Mouse (Mus musculus) kidney, adult 2 months (tissue): ENCODE results near the gene Slc47a1. TPM values are rescaled to one million over a fixed set of nuclear protein-coding genes. Genes with fewer than 3 reads are reported as not detected.
"Not testable (repeated sequence)": the region's sequence is repeated elsewhere in the genome, so short reads cannot be mapped to it uniquely, and the experiment has no call there.

Source experiments
- DNase-seq: peaks from one replicate; pipeline ENCODE4 v3.0.0; 2021
- H3K27ac ChIP-seq: fragments of 200-500 bp; 2 replicates; pipeline ENCODE4 v1.5.1; 2012; ENCODE audit warnings: low read depth, low read length, control low read depth, inconsistent platforms; ENCODE audit not compliant: insufficient read depth
- H3K27me3 ChIP-seq: fragments of 200-500 bp; replicated peaks from 2 replicates; pipeline ENCODE4 v1.6.1; 2012; ENCODE audit warnings: mild to moderate bottlenecking, moderate library complexity, low read length, inconsistent platforms; ENCODE audit not compliant: control insufficient read depth, insufficient read depth
- H3K36me3 ChIP-seq: fragments of 200-500 bp; 2 replicates; pipeline ENCODE4 v1.6.1; 2012; ENCODE audit warnings: mild to moderate bottlenecking, moderate library complexity, low read length, inconsistent platforms; ENCODE audit not compliant: control insufficient read depth, insufficient read depth
- H3K4me1 ChIP-seq: fragments of 200-500 bp; 2 replicates; pipeline ENCODE4 v1.6.1; 2011; ENCODE audit warnings: low read length; ENCODE audit not compliant: control insufficient read depth, insufficient read depth
- H3K4me3 ChIP-seq: fragments of 200-500 bp; 2 replicates; pipeline ENCODE4 v1.5.1; 2011; ENCODE audit warnings: mild to moderate bottlenecking, low read depth, low read length, control low read depth; ENCODE audit not compliant: insufficient read depth
- CTCF ChIP-seq: fragments of 200-500 bp; conservative IDR thresholded peaks from 2 replicates; pipeline ENCODE4 v1.5.1; 2011; ENCODE audit warnings: low read depth, mild to moderate bottlenecking, control low read depth, low read length, moderate library complexity, mixed read lengths; ENCODE audit not compliant: insufficient read depth, insufficient read length
- POLR2A ChIP-seq: fragments of 200-500 bp; IDR thresholded peaks from one replicate; pipeline ENCODE4 v1.6.1; 2011; ENCODE audit warnings: low read depth, low read length, control low read depth
- WGBS: fragments of 180-500 bp; shearing (Covaris S2); methylation state at CpG from one replicate; pipeline ENCODE4 v1.1.7; 2018; 5-methylcytosine and 5-hydroxymethylcytosine counted together
- polyA plus RNA-seq: library from polyadenylated mRNA; depleted of rRNA; stranded (reverse); fragments of >200 nt; gene quantifications from 2 replicates; pipeline ENCODE4 v1.2.3, GENCODE M21; 2012

Gene Slc47a1
- polyA plus RNA-seq, 1 experiment, result 395 TPM

DNA sequence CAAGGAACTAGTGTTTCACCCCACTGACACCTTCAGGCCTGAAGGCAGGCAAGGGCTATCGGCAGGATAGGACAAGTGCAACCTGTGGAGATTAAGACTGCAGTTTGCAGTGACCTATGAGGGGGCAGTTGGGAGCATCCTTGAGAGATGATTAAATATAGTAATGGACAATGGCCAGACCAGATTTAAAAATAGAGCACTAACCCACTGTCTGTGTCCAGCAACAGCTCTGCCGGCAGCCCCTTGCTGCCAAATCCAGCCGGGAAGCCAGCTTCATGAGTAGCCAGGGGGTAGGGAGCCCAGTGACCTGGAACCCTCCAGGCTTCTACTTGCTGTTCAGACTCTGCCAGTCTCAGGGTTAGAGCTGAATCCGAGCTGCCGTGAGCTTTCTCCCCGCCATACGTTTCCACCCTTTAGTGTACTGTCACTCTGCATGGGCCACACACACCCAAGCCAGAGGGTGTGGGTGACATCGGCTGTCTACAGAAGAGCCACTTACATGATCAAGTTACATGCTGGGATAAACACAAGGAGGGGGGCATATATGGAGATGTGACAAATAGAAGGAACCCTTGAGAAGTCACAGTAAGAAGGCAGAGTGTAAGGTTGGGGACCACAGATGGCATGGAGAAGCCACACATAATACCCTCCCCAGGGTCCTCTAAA lies 22.7 kb upstream of the Slc47a1 start:
- Histone ChIP-seq H3K27ac (no peak overlapping the region), H3K36me3 (no peaks in the 10 kb centered on the region), H3K27me3 (no peaks in the 10 kb centered on the region), H3K4me3 (no peak overlapping the region), H3K4me1 (no peaks in the 10 kb centered on the region)
- TF ChIP-seq CTCF, result no peak
- TF ChIP-seq POLR2A, result no peak
- 35% methylated on average over 8 of the region's 8 CpGs for WGBS
- DNase-seq, result no peak

DNA sequence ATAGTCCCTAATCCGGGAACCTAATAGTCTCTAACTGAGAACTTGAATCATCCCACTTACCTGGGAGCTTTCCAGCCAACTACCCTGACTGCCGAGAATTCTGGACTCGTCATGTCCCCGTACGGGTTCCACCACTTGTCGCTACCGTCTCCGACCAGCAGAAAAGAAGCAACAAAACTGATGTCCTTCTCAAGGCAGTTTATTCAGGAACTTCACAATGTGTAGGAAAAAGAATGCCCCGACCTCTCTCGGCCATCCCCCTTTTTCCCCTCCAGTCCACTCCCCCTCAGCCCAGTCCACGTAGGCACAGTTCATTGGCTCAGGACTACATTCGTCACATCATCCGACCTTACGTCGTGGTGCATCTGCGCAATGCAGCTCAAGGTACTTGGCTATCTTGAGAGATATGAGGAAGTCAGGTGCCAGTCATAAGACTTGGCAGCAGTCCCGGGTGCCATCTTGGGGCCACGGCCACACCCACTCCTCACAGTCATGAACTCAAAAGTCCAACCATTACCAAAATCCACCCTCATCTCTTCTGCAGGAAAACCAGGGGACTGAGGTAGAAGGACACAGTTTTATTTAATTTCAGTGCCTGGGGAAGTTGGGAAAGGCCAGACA lies 19.4 kb upstream of the Slc47a1 start:
- H3K27me3 ChIP-seq, H3K27ac ChIP-seq, DNase-seq, H3K36me3 ChIP-seq, H3K4me3 ChIP-seq, H3K4me1 ChIP-seq: not testable (repeated sequence)
- 96% methylated on average over 18 of the region's 18 CpGs for WGBS

DNA sequence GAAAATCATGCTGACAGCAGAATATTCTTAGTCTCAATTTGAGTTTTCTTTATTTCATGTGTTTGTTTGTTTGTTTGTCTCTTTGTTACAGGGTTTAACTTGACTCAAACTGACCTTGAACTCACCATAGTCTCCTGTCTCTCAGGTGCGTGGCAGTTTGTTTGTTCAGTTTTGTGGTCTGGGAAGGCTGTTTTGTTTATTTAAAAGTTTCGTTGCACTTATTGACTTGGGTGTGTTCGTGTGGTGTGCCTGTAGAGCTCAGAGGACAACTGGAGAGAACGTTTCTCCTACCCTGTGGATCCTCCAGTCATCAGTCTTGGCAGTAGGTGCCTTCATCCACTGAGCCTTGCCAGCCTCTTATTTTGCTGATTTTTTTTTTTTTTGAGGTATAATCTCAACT lies 10.8 kb upstream of the Slc47a1 start:
- Histone ChIP-seq H3K4me1 (no peaks in the 10 kb centered on the region), H3K36me3 (no peaks in the 10 kb centered on the region), H3K27ac (no peak overlapping the region), H3K27me3 (no peaks in the 10 kb centered on the region), H3K4me3 (no peak overlapping the region)
- WGBS, result 69% methylated on average over 4 of the region's 4 CpGs
- TF ChIP-seq POLR2A, result no peak
- TF ChIP-seq CTCF, result no peak
- DNase-seq, result no peak

DNA sequence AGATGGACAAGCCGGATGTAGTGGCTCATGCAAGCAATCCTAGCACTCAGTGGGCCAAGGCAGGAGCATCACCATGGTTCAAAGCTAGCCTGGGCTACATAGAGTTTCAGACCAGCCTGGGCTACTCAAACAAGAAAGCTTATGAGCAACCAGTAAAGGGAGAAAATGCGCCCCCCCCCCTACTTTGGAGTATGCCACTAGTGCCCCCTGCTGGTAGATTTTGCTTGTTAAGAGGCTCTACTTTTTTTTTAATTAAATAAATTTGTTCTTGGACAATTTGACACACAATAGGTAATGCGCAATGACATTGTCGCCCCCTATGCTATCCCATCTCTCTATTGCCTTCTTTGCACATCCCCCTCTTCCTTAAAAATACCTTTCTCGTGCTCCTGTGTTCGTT lies 9.9 kb upstream of the Slc47a1 start:
- WGBS, result 65% methylated on average over 6 of the region's 6 CpGs
- TF ChIP-seq CTCF (peak; percentile 50), POLR2A (no peak)
- peak; percentile 47 for DNase-seq

DNA sequence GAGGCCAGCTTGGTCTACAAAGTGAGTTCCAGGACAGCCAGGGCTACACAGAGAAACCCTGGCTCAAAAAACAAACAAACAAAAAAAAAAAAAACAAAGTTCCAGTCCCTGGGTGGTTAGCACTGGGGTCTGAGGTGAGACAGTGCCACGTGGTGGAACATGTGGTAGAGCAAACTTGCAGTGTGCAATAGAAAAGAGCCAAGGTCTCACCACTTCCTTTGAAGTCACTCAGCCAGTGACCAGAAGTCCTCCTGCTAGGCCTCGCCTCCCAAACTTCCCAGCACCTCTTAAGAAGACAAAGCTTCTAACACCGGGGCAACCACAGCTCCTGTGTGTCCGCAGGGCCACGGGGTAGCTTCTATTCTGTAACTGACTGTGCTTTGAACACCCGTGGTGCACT lies 9.1 kb upstream of the Slc47a1 start:
- no peak for DNase-seq
- no peak overlapping the region for H3K4me3 ChIP-seq
- TF ChIP-seq POLR2A, result no peak
- no peak for TF ChIP-seq CTCF
- H3K4me1 ChIP-seq, result no peaks in the 10 kb centered on the region
- H3K27me3 ChIP-seq, result no peaks in the 10 kb centered on the region
- H3K36me3 ChIP-seq, result no peaks in the 10 kb centered on the region
- H3K27ac ChIP-seq, result no peak overlapping the region
- 68% methylated on average over 6 of the region's 6 CpGs for WGBS

More for the DNA sequence above, 9.9 kb upstream of the Slc47a1 start:
- no peaks in the 10 kb centered on the region for H3K27me3 ChIP-seq
- no peak overlapping the region for H3K4me3 ChIP-seq
- H3K36me3 ChIP-seq, result no peaks in the 10 kb centered on the region
- H3K27ac ChIP-seq, result no peak overlapping the region
- no peaks in the 10 kb centered on the region for H3K4me1 ChIP-seq

DNA sequence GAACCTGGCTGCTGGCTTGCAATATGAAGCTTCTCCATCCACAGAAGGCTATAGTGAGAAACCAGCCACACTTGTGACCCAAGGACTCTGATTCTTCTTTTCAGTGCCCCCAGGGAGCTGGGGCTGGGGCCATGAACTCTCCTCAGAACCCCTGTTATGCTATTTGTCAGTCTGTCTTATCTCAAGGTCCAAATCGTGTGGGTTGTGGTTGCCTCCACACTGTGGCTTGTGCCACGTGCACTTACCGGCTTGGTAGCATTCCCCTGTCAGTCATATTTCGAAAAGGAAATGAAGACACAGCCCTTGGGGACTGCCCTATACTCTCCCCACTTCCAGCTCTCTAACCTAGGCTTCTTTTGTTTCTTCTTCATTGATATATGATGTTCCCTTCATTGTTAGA lies 7.6 kb upstream of the Slc47a1 start:
- DNase-seq, result no peak
- Histone ChIP-seq H3K4me1 (no peaks in the 10 kb centered on the region), H3K36me3 (no peaks in the 10 kb centered on the region), H3K27ac (no peak overlapping the region), H3K27me3 (no peaks in the 10 kb centered on the region), H3K4me3 (no peak overlapping the region)
- WGBS, result 71% methylated on average over 4 of the region's 4 CpGs
- no peak for TF ChIP-seq CTCF

DNA sequence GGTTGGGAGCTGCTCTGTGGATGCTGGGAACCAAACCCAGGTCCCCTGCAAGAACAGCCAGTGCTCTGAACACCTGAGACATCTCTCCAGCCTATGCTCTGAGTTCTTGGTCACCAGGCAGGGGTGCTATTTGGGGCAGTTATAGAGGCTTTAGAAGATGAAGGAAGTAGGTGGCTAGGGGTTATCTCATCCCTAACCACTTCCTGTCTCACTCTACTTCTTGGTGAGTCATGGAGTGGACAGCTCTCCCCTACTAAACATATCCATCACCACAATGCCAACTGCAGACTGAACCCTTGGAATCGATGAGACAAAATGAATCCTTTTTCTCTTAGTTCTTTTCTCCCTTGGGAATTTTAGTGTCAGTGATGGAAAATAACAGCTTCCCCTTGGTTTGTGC lies 3.1 kb upstream of the Slc47a1 start:
- H3K27me3 ChIP-seq, result no peaks in the 10 kb centered on the region
- H3K4me1 ChIP-seq, result peaks cover 4% of the 10 kb centered on the region; the same call in 1 of the 2 replicates
- WGBS, result 83% methylated on average over 1 of the region's 1 CpGs
- DNase-seq, result no peak
- H3K36me3 ChIP-seq, result no peaks in the 10 kb centered on the region
- TF ChIP-seq CTCF (no peak), POLR2A (no peak)
- H3K4me3 ChIP-seq, result no peak overlapping the region
- H3K27ac ChIP-seq, result no peak overlapping the region
